Mouse (Mus musculus): ENCODE results near the gene Trpc2.

Gene Trpc2

DNA sequence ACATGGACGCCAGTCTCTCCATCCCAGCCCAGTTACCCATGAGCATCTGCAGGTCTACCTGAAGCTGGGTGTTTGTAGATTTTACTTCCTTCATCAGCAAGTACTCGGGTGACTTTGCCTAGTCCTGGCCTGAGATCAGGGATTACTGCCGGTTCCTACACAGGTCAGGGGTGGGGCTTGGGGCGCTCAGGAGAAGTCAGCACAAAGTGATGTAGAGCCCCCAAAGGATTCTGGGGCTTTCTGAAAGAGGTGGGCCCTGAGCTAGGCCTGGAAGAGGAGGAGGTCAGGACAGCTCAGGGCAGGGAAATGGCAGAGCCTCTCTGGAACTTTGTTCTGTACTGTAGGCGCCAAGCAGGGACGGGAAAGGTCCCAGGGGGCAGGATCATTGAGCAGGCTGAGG is 19.8 kb downstream of the Trpc2 start:
- no peak for DNase-seq (ENCODE audit: low spot score in 2 of 2)

DNA sequence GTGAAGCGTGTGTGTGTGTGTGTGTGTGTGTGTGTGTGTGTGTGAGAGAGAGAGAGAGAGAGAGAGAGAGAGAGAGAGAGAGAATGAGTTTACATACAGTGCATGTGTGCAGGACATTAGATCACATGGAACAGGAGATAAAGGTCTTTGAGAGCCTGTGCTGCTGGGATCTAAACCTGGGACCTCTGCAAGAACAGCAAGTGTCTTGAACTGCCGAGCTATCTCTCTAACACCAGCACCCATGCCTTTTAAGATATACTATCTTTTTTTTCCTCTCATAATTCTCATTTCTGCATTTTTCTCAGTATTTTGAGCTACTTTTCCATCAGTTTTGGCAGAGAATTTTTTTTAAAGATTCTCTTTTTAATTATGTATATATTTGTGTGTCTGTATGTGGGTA is 20.6 kb downstream of the Trpc2 start:
- DNase-seq (ENCODE audit: low spot score in 2 of 2), result no peak

DNA sequence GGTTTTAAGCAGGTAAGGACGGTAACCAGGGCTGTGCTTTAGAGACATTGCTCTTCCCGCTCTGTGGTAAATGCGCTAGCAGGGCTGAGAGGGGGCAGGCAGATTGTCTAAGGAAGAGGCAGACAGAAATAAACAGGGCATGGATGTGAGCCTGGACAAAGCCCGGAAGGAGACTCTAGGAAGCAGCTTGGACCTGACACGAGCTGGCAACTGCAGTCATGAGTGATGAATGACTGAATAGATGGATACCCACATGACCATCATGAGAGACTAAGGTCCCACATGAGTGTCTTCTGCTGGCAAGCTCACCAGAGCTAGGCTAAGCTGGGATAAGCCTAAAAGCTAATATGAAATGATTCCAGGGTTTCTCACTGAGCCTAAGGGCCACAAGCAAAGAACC is 21.2 kb downstream of the Trpc2 start:
- DNase-seq (ENCODE audit: low spot score in 2 of 2), result no peak

DNA sequence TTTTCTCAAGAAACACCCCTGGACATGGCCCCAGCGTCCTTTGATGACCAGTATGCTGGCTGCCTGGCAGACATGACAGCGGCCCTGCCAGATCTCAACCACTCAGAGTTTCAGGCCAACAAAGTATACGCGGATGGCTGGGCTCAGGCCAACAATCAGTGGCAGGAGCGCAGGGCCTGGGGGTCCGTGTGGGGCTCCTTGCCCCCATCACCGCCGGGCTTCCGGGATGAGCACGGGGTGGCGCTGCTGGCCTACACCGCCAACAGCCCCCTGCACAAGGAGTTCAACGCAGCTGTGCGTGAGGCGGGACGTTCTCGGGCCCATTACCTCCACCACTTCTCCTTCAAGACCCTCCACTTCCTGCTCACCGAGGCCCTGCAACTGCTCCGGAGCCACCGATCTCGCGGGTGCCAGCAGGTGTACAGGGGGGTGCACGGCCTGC is 23.8 kb downstream of the Trpc2 start:
- DNase-seq (ENCODE audit: low spot score in 2 of 2), result no peak

DNA sequence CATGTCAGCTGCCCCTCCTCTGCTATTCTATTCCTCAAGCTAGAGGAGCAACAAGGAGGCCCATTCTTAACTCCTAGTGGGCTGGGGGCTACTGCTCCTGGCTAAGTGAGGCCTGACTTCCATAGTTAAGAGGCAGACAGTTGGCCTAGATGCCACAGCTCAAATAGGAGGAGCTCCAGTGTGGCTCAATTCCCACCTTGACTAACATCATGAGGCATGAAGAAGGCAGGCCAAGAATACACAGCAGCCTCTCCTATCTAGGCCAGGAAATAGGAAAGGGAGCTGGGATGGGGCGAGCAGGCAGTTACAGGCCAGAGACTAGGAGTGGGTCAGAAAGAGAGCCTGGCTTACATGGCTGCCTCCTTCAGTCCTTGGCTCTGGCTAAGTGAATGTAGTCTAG is 25.3 kb downstream of the Trpc2 start:
- no peak for DNase-seq (ENCODE audit: low spot score in 2 of 2)

DNA sequence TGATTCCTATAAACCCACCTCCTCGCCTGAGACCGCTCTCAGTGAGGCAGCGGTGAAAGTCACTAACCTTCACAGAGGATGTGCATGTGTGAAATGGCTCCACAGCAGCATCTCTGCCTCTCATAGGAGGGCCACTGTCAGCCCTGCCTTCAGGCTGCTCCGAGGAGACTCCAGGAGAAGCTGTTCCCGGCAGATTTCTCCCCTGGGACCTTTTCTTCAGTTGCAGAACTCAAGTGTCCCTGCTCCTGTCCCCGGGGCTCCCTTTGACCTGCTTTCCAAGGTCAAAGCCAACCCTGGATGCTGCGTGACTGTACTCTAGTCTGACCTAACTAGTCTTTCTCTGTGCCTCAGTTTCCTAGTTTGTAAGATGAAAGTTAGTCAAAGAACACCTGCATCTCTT is 26.3 kb downstream of the Trpc2 start, which contains the start of gene Art5:
Art5 (minus strand) TSS at position 319 of the 400 bp plus-strand sequence.
- DNase-seq (ENCODE audit: low spot score in 2 of 2), result no peak

DNA sequence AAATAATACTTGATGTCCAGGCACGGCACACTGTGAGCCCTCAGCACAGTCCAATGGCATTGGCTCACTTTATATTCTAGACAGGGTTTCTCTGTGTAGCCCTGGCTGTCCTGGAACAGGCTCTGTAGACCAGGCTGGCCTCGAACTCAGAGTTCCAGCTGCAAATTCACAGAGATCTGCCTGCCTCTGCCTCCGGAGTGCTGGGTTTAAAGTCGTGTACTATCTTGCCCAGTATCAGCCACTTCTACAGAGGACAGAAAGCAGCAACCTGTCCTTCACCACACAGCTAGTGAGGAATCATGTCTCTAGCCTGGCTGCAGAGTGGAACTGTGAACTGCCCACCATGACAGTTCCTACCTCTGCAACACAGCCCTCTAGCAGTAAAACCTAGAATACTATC is 26.8 kb downstream of the Trpc2 start:
- DNase-seq (ENCODE audit: low spot score in 2 of 2), result no peak

DNA sequence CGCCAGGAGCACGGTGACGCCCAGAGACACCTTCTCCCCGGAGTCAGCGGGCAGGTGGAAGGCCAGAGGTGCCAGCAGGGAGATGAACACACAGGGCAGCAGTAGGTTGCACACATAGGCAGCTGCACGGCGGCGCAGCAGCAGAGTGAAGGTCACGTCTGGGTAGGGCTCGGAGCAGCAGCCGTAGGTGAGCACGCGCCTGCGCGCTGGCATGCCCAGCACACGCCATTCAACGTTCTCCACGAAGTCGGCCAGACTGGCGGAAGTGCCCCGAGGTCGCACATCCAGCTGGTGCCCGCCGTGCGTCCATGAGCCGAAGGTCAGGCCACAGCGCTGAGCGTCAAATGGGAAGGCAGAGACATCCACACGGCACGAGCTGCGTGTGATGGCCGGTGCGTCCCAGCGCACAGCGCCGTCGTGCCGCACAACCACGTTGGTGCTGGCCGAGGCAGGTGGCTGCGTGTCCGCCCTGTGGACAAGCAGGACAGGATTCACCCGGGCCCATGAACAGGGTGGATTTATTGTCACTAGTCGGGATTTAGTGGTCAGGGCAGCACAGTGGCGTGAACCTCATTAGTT is 30.3 kb downstream of the Trpc2 start:
- no peak for DNase-seq (ENCODE audit: low spot score in 2 of 2)

DNA sequence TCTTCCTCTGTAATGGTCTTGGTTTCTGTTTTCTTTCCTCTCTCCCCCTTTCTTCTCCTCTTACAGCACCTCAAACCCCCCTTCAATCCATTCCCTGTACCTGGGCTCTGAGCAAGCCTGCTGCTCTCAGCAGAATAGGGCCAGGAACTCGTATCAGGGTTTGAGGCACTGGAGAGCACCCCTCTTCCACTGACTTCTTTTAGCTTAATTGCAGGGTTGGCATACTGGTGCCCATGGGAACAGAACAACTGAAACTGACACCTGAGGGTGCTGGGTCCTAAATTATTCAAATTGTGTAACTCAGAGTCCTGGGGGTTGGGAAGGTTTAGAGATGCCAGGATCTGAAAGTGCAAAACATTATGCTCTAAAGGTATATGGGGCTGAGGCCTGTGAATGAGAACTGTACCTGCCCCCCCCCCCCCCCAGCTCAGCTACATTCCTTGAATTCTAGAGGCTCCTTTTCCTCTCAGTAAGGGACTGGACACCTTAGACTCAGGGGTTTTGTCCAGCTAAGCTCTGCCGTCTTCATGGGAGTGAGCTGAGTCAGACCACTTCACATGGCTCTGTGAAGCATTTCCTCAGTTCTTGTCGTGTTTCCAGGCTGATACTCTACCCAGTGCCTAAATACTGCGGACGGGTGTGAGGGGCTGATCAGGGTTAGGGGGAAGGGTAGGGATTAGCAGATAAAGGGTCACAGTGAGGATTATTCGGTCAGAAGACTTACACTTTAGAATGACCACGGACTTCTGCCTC is 33.8 kb downstream of the Trpc2 start, which contains the start of gene Chrna10:
Chrna10 (minus strand) TSS at position 250 of the 753 bp plus-strand sequence.
- no peak for DNase-seq (ENCODE audit: low spot score in 2 of 2)

DNA sequence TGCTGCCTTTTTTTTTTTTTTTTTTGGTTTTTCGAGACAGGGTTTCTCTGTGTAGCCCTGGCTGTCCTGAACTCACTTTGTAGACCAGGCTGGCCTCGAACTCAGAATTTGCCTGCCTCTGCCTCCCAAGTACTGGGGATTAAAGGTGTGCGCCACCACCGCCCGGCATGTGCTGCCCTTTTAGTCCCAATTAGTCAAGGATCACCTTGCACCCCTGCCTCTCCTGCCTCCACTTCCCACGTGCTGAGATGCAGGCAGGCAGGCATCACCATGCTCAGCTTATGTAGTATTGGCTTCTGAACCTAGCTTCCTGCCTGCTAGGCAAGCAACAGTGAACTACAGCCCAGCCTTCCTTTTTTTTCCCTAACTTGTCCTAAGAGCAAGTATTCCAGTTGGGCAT is 34.5 kb downstream of the Trpc2 start:
- no peak for DNase-seq (ENCODE audit: low spot score in 2 of 2)

DNA sequence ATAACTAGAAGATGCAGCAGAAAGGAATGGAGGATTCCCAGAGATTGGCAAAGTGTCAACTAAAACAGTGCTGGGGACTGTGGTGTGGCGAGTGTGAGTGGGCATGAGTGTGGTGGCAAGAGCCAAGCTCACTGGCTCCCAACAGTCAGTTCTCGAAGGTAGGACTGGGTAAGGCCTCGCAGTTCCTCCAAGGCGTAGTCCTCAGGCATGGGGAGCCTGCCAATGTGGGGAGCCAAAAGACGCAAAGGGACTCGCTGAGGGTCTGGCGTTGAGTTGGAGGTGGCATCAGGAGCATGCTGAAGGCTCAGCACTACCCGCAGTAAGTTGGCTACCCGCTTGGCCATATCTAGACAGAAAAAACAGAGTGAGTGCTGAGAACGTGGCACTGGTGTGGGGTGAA is 37.4 kb downstream of the Trpc2 start:
- DNase-seq (ENCODE audit: low spot score in 2 of 2), result no peak

DNA sequence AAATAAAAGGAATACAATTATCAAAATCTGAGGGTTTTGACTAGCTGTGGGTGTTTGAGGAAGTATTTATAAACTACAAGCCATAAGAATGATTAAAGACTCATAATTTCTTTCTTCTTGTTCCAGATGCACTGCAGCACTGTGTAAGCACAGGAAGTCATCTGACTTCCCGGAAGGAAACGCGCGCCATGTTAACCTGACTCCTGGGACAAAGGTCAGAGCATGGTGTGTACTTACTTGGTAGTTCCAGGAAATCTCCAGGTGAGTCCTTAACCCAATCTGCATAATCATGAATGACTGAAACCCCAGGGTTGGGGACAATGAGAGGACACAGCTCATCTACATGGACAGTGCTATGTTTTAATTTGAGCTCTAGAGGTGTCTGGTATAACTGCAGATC is 49.5 kb downstream of the Trpc2 start:
- no peak for DNase-seq (ENCODE audit: low spot score in 2 of 2)

DNA sequence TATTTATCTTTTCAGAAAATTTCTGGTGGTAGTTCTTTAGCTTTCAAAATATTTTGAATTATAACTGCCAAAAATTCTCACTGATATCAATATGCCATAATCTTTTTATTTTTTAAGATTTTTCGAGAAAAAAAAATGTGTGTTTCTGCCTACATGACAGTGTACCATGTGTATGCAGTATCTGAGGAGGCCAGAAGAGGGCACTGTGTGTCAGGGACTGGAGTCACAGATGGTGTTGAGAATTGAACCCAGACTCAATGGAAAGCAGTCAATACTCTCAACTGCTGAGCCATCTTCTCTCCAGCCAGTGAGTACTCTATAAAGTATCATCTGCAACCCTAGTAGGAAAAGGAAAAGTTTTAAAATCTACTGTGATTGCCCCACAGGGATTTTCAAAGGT is 54.5 kb downstream of the Trpc2 start:
- no peak for DNase-seq (ENCODE audit: low spot score in 2 of 2)

DNA sequence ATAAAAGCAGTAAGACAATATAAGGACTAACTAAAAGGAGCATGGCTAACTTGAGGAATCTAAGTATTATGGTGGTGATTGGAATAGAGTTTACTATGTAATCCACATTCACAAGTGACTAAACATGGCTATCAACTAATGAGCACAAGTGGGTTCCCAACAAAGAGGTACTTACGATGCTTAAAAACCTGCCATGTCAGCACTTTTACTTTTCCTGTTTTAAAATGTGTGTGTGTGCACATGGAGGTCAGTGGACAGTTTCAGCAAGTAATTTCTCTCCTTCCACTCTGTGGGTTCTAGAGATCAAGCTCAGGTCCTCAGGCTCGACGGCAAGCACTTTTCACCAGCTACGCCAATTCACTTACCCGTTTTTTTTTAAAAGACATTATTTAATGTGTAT is 55.0 kb downstream of the Trpc2 start:
- no peak for DNase-seq (ENCODE audit: low spot score in 2 of 2)

Data from right cerebral cortex, adult 2 months (tissue).